Comparison of ENCODE assay signal across 26 mouse cellular contexts in genomic region chr16:89995155-89995554, GRCm38 (mm10).
DNase-seq lines count a peak whose midpoint lies in the region; ATAC-seq and TF ChIP-seq lines count a peak whose summit lies in the region.
"Had no signal": no experiment of that assay in that cellular context is flagged by ENCODE, and none has a peak within 500 bp of the region (broad histone marks: within the 10 kb centered on the region; RNA-seq: fewer than 3 reads in every experiment).

No protein-coding gene starts in this region.

- 0 out of 2 replicates have a peak, but pooled peaks have one; percentile 37 for ATAC-seq in embryonic facial prominence, embryonic 13.5 days (ENCODE audit: insufficient number of reproducible peaks, insufficient read depth, low FRiP score, low TSS enrichment, low read depth)
- 0 out of 2 replicates have a peak, but pooled peaks have one; percentile 29 for ATAC-seq in forebrain, embryonic 15.5 days (replicated peaks)
- 0 out of 2 replicates have a peak, but pooled peaks have one; percentile 27 for ATAC-seq in hindbrain, embryonic 16.5 days
- ATAC-seq: intestine, embryonic 15.5 days; Patski had no signal

- no peak for DNase-seq in embryonic facial prominence, embryonic 10.5 days (ENCODE audit: low spot score)
- DNase-seq in forebrain, embryonic 10.5 days (ENCODE audit: extremely low spot score, low spot score): no peak
- no peak for DNase-seq in hindbrain, embryonic 10.5 days (ENCODE audit: low spot score)
- DNase-seq in kidney, adult 2 months: no peak
- DNase-seq: adrenal gland, postnatal 10 days; adrenal gland, postnatal 36 days; B cell, adult 2 months; gastrocnemius, adult 2 months; gastrocnemius, postnatal 14 days; heart, adult 18-20 months; heart, postnatal 14 days; heart, postnatal 4 days; kidney, adult 11 months; kidney, adult 9 months had no signal

- H3K4me2 ChIP-seq in embryonic facial prominence, embryonic 13.5 days: no peak overlapping the region
- no peak overlapping the region for H3K4me2 ChIP-seq in forebrain, embryonic 15.5 days (replicated peaks)
- H3K4me2 ChIP-seq in hindbrain, embryonic 16.5 days (ENCODE audit: low read length): no peak overlapping the region
- H3K4me2 ChIP-seq: embryonic facial prominence, embryonic 12.5 days; heart, embryonic 13.5 days; hindbrain, embryonic 12.5 days; hindbrain, embryonic 15.5 days; intestine, embryonic 15.5 days had no signal

- TF ChIP-seq POLR2A in kidney, adult 2 months (IDR thresholded peaks at IDR 0.05; ENCODE audit: low read depth, low read length): no peak

- peaks cover 45% of the 10 kb centered on the region for H3K4me1 ChIP-seq in embryonic facial prominence, embryonic 13.5 days
- peaks cover 12% of the 10 kb centered on the region for H3K4me1 ChIP-seq in embryonic facial prominence, embryonic 10.5 days
- H3K4me1 ChIP-seq in forebrain, embryonic 15.5 days: peaks cover 6% of the 10 kb centered on the region
- 0 out of 2 replicates have a peak, but pooled peaks cover 4% of the 10 kb centered on the region for H3K4me1 ChIP-seq in forebrain, embryonic 10.5 days
- no peaks in the 10 kb centered on the region; the same call in 1 of the 2 replicates for H3K4me1 ChIP-seq in hindbrain, embryonic 16.5 days (ENCODE audit: control insufficient read depth, insufficient read depth, low read depth, low read length)
- H3K4me1 ChIP-seq in hindbrain, embryonic 10.5 days (replicated peaks): peaks cover 4% of the 10 kb centered on the region; the same call in 1 of the 2 replicates
- H3K4me1 ChIP-seq in kidney, adult 2 months (ENCODE audit: control insufficient read depth, insufficient read depth, low read length): no peaks in the 10 kb centered on the region
- H3K4me1 ChIP-seq: hindbrain, embryonic 15.5 days had no signal

- no peak for TF ChIP-seq CTCF in kidney, adult 2 months (conservative IDR thresholded peaks at IDR 0.05; ENCODE audit: insufficient read depth, insufficient read length, low read depth, low read length)

- no peaks in the 10 kb centered on the region for H3K27me3 ChIP-seq in embryonic facial prominence, embryonic 13.5 days
- no peaks in the 10 kb centered on the region for H3K27me3 ChIP-seq in embryonic facial prominence, embryonic 10.5 days (replicated peaks; ENCODE audit: low read depth, poor library complexity, severe bottlenecking)
- no peaks in the 10 kb centered on the region for H3K27me3 ChIP-seq in forebrain, embryonic 15.5 days
- no peaks in the 10 kb centered on the region for H3K27me3 ChIP-seq in forebrain, embryonic 10.5 days (ENCODE audit: poor library complexity, severe bottlenecking)
- H3K27me3 ChIP-seq in hindbrain, embryonic 16.5 days (replicated peaks; ENCODE audit: control insufficient read depth, insufficient read depth, low read length): no peaks in the 10 kb centered on the region
- no peaks in the 10 kb centered on the region for H3K27me3 ChIP-seq in hindbrain, embryonic 10.5 days (ENCODE audit: insufficient read depth, poor library complexity, severe bottlenecking)
- no peaks in the 10 kb centered on the region for H3K27me3 ChIP-seq in kidney, adult 2 months (replicated peaks; ENCODE audit: control insufficient read depth, insufficient read depth, low read length)
- H3K27me3 ChIP-seq: embryonic facial prominence, embryonic 12.5 days; heart, embryonic 13.5 days; hindbrain, embryonic 12.5 days; hindbrain, embryonic 15.5 days; intestine, embryonic 15.5 days; Patski had no signal

- no peak overlapping the region for H3K9ac ChIP-seq in embryonic facial prominence, embryonic 13.5 days
- no peak overlapping the region for H3K9ac ChIP-seq in forebrain, embryonic 15.5 days (replicated peaks)
- no peak overlapping the region for H3K9ac ChIP-seq in hindbrain, embryonic 16.5 days (ENCODE audit: low read depth, low read length)
- H3K9ac ChIP-seq: embryonic facial prominence, embryonic 12.5 days; hindbrain, embryonic 12.5 days; hindbrain, embryonic 15.5 days; intestine, embryonic 15.5 days had no signal

- H3K36me3 ChIP-seq in embryonic facial prominence, embryonic 13.5 days: peaks cover 9% of the 10 kb centered on the region
- H3K36me3 ChIP-seq in embryonic facial prominence, embryonic 10.5 days (replicated peaks): peaks cover 14% of the 10 kb centered on the region
- no peaks in the 10 kb centered on the region for H3K36me3 ChIP-seq in forebrain, embryonic 15.5 days
- peaks cover 16% of the 10 kb centered on the region for H3K36me3 ChIP-seq in forebrain, embryonic 10.5 days (replicated peaks)
- no peaks in the 10 kb centered on the region for H3K36me3 ChIP-seq in hindbrain, embryonic 16.5 days (ENCODE audit: control insufficient read depth, insufficient read depth, low read length)
- H3K36me3 ChIP-seq in hindbrain, embryonic 10.5 days: peaks cover 9% of the 10 kb centered on the region
- H3K36me3 ChIP-seq in kidney, adult 2 months (ENCODE audit: control insufficient read depth, insufficient read depth, low read length): no peaks in the 10 kb centered on the region
- H3K36me3 ChIP-seq: embryonic facial prominence, embryonic 12.5 days; G1E; intestine, embryonic 15.5 days had no signal

- no peak overlapping the region for H3K27ac ChIP-seq in embryonic facial prominence, embryonic 13.5 days
- H3K27ac ChIP-seq in embryonic facial prominence, embryonic 10.5 days (replicated peaks): no peak overlapping the region
- H3K27ac ChIP-seq in forebrain, embryonic 15.5 days (replicated peaks): no peak overlapping the region
- no peak overlapping the region for H3K27ac ChIP-seq in forebrain, embryonic 10.5 days
- no peak overlapping the region for H3K27ac ChIP-seq in hindbrain, embryonic 16.5 days (ENCODE audit: low read depth, low read length)
- no peak overlapping the region for H3K27ac ChIP-seq in hindbrain, embryonic 10.5 days
- H3K27ac ChIP-seq in kidney, adult 2 months (ENCODE audit: insufficient read depth, low read depth, low read length): no peak overlapping the region
- H3K27ac ChIP-seq: embryonic facial prominence, embryonic 12.5 days; gastrocnemius, adult 2 months; heart, embryonic 10.5 days; heart, embryonic 13.5 days; hindbrain, embryonic 12.5 days; hindbrain, embryonic 15.5 days; intestine, embryonic 15.5 days had no signal

- peaks cover 7% of the 10 kb centered on the region; the same call in 1 of the 2 replicates for H3K9me3 ChIP-seq in embryonic facial prominence, embryonic 13.5 days
- peaks cover 14% of the 10 kb centered on the region; the same call in 1 of the 2 replicates for H3K9me3 ChIP-seq in embryonic facial prominence, embryonic 10.5 days
- H3K9me3 ChIP-seq in forebrain, embryonic 15.5 days: no peaks in the 10 kb centered on the region
- H3K9me3 ChIP-seq in forebrain, embryonic 10.5 days: peaks cover 21% of the 10 kb centered on the region
- no peaks in the 10 kb centered on the region; the same call in 1 of the 2 replicates for H3K9me3 ChIP-seq in hindbrain, embryonic 16.5 days (ENCODE audit: control insufficient read depth, low read length)
- H3K9me3 ChIP-seq in hindbrain, embryonic 10.5 days: peaks cover 11% of the 10 kb centered on the region
- H3K9me3 ChIP-seq: embryonic facial prominence, embryonic 12.5 days; heart, embryonic 10.5 days; hindbrain, embryonic 15.5 days; intestine, embryonic 15.5 days had no signal

- no peak overlapping the region for H3K4me3 ChIP-seq in embryonic facial prominence, embryonic 13.5 days
- H3K4me3 ChIP-seq in embryonic facial prominence, embryonic 10.5 days: no peak overlapping the region
- H3K4me3 ChIP-seq in forebrain, embryonic 15.5 days: no peak overlapping the region
- H3K4me3 ChIP-seq in forebrain, embryonic 10.5 days: no peak overlapping the region
- H3K4me3 ChIP-seq in hindbrain, embryonic 16.5 days (ENCODE audit: low read length): no peak overlapping the region
- H3K4me3 ChIP-seq in hindbrain, embryonic 10.5 days: no peak overlapping the region
- no peak overlapping the region for H3K4me3 ChIP-seq in kidney, adult 2 months (ENCODE audit: insufficient read depth, low read depth, low read length)
- H3K4me3 ChIP-seq: embryonic facial prominence, embryonic 12.5 days; erythroblast, embryonic 14.5 days; gastrocnemius, adult 2 months; heart, embryonic 10.5 days; heart, embryonic 13.5 days; hindbrain, embryonic 12.5 days; hindbrain, embryonic 15.5 days; intestine, embryonic 15.5 days had no signal

- WGBS in embryonic facial prominence, embryonic 13.5 days: 59% methylated on average over 7 of the region's 7 CpGs
- WGBS in embryonic facial prominence, embryonic 10.5 days: 88% methylated on average over 7 of the region's 7 CpGs
- 27% methylated on average over 7 of the region's 7 CpGs for WGBS in forebrain, embryonic 15.5 days
- WGBS in forebrain, embryonic 10.5 days: 89% methylated on average over 7 of the region's 7 CpGs
- WGBS in hindbrain, embryonic 16.5 days: 47% methylated on average over 7 of the region's 7 CpGs
- 91% methylated on average over 7 of the region's 7 CpGs for WGBS in hindbrain, embryonic 10.5 days
- WGBS in kidney, adult 2 months: 81% methylated on average over 7 of the region's 7 CpGs
